8 mouse cellular contexts compared by ENCODE assay signal in genomic region chr4:103114184-103115111, GRCm38 (mm10). TPM values are rescaled to one million over a fixed set of nuclear protein-coding genes. Genes with fewer than 3 reads are reported as not detected.
A peak's percentile ranks its signal among the peaks of the same experiment; 100 is the strongest.
DNase-seq lines count a peak whose midpoint lies in the region; ATAC-seq and TF ChIP-seq lines count a peak whose summit lies in the region.

Gene Mier1 (plus strand): TSS chr4:103114390.
Gene Wdr78 (minus strand): TSS chr4:103114555.

- no peaks in the 10 kb centered on the region for H3K9me3 ChIP-seq in hindbrain, embryonic 10.5 days
- H3K9me3 ChIP-seq in lung, postnatal 0 days (ENCODE audit: low read length) = no peaks in the 10 kb centered on the region

- H3K9ac ChIP-seq in lung, postnatal 0 days (replicated peaks; ENCODE audit: low read depth) = peak within 1 kb of the TSS; percentile 69

- no peaks in the 10 kb centered on the region for H3K27me3 ChIP-seq in hindbrain, embryonic 10.5 days (ENCODE audit: insufficient read depth, poor library complexity, severe bottlenecking)
- H3K27me3 ChIP-seq in lung, postnatal 0 days (replicated peaks; ENCODE audit: insufficient read depth, low read length) = no peaks in the 10 kb centered on the region

- H3K27ac ChIP-seq in hindbrain, embryonic 10.5 days = peak within 1 kb of the TSS; percentile 99
- peak within 1 kb of the TSS; percentile 97 for H3K27ac ChIP-seq in lung, postnatal 0 days (ENCODE audit: low read length)

- TF ChIP-seq CTCF in lung, postnatal 0 days (IDR thresholded peaks at IDR 0.05) = no peak

- H3K4me2 ChIP-seq in lung, postnatal 0 days (replicated peaks; ENCODE audit: low read depth, low read length) = peak within 1 kb of the TSS; percentile 94

- ATAC-seq in frontal cortex, adult (ENCODE audit: low TSS enrichment) = peak; percentile 86
- ATAC-seq in lung, postnatal 0 days = peak; percentile 98

- under 1% methylated on average over 90 of the region's 90 CpGs for WGBS in hindbrain, embryonic 10.5 days
- WGBS in lung, postnatal 0 days = under 1% methylated on average over 74 of the region's 90 CpGs

- TF ChIP-seq EP300 in lung, postnatal 0 days (IDR thresholded peaks at IDR 0.05) = 0 out of 2 replicates have a peak, but pooled peaks have one; percentile 26

- DNase-seq in MEL-GATA-1-ER (ENCODE audit: extremely low read depth, low read depth) = peak; percentile 76
- DNase-seq in cerebellum, adult 8-10 months = peak; percentile 98
- DNase-seq in hindbrain, embryonic 10.5 days (ENCODE audit: low spot score) = peak; percentile 98
- DNase-seq in layer of hippocampus, adult 9-11 months = peak; percentile 96
- DNase-seq in lung, postnatal 0 days (ENCODE audit: low spot score) = peak; percentile 99
- DNase-seq in ovary, postnatal 14 days (ENCODE audit: low spot score) = peak; percentile 90
- peak; percentile 99 for DNase-seq in thymus, postnatal 14 days

- peaks cover 26% of the 10 kb centered on the region for H3K36me3 ChIP-seq in hindbrain, embryonic 10.5 days
- 0 out of 2 replicates have a peak, but pooled peaks cover 3% of the 10 kb centered on the region for H3K36me3 ChIP-seq in lung, postnatal 0 days (ENCODE audit: insufficient read depth, low read length)

- H3K4me1 ChIP-seq in hindbrain, embryonic 10.5 days (replicated peaks) = peaks cover 38% of the 10 kb centered on the region
- 0 out of 2 replicates have a peak, but pooled peaks cover 6% of the 10 kb centered on the region for H3K4me1 ChIP-seq in lung, postnatal 0 days (ENCODE audit: insufficient read depth, low read depth, low read length)

- peak within 1 kb of the TSS; percentile 86 for H3K4me3 ChIP-seq in hindbrain, embryonic 10.5 days
- peak within 1 kb of the TSS; percentile 84 for H3K4me3 ChIP-seq in lung, postnatal 0 days (ENCODE audit: low read depth, low read length)

RNA-seq across cellular contexts. Expression of gene Mier1, which starts in this region (rescaled TPM):
- 29.6 and 34.8 TPM in 2 replicates for polyA plus RNA-seq in hindbrain, embryonic 10.5 days (2016; fragmentation: Nextera tagmentation; extraction: Ambion mirVana)
- 47.1 and 49.2 TPM in 2 replicates for polyA plus RNA-seq in lung, postnatal 0 days (2015; fragmentation: Nextera tagmentation; extraction: Ambion mirVana)

RNA-seq across cellular contexts. Expression of gene Wdr78, which starts in this region (rescaled TPM):
- polyA plus RNA-seq in hindbrain, embryonic 10.5 days (2016; fragmentation: Nextera tagmentation; extraction: Ambion mirVana) = 4.6 and 5.6 TPM in 2 replicates
- polyA plus RNA-seq in lung, postnatal 0 days (2015; fragmentation: Nextera tagmentation; extraction: Ambion mirVana) = 2.8 and 5.3 TPM in 2 replicates

Comparison
In these comparisons a context has a peak if more than half of its experiments do, and no peak if none do; other contexts are left out.
1. Peak in every context shown above with its lines: DNase-seq, ATAC-seq, H3K4me3 ChIP-seq and H3K27ac ChIP-seq.